Mouse (Mus musculus) spleen, embryonic (tissue): ENCODE measurements at regions not wholly inside any gene's neighbourhood (a gene's known extent, or its start where the extent isn't known, plus 50 kb on each side); places are given as distances from the start of the nearest gene placed in this dataset.

Experiments used
- CTCF ChIA-PET: fragments of 350-600 bp; sonication (Branson Sonifier 250); formaldehyde crosslinking; loops from one replicate; lab custom pipeline; 2022; lab: Charles Lee

GRCm38 (mm10) chr2:161177355-161178021 is 68.6 kb upstream of the Chd6 start:
- CTCF ChIA-PET, result interaction anchor here (0.6 kb wide), 1 partner anchor 128 kb away, joined by 3 read pairs; no protein-coding TSS in a partner anchor

GRCm38 (mm10) chr2:161166681-161167080 is 57.8 kb upstream of the Chd6 start:
- CTCF ChIA-PET, result no interaction called here

- CTCF ChIA-PET, result no interaction called here
Observed at GRCm38 (mm10) chr2:161165495-161165894, 56.6 kb upstream of the Chd6 start.

GRCm38 (mm10) chr2:161164320-161164719 is 55.4 kb upstream of the Chd6 start:
- CTCF ChIA-PET, result interaction anchor here (0.7 kb wide), 1 partner anchor 16 kb away, joined by 4 read pairs; no protein-coding TSS in a partner anchor
